Mouse (Mus musculus) kidney, postnatal 10 days (tissue): ENCODE results near the gene Slc6a19.

Experiments
- DNase-seq: peaks from one replicate; pipeline ENCODE4 v3.0.0; 2021; ENCODE audit warnings: mixed read lengths

Gene Slc6a19

DNA sequence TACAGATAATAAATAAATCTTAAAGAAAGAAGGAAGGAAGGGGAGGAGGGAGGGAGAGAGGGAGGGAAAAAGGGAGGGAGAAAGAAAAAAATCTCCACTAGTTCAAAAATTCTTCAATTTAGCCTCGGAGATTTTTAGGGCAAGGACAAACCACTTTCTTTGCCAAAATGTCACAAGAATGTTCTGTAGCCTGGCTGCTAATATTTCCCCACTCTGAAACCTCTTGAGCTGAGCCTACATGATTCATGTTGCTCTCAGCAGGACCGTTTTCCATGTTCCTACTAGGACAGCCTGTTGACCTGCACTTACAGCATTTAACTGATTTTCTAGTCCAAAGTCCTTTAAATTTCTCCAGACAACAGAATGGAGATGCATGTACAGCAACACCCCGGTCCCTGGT lies 49.7 kb downstream of the Slc6a19 start:
- no peak for DNase-seq

DNA sequence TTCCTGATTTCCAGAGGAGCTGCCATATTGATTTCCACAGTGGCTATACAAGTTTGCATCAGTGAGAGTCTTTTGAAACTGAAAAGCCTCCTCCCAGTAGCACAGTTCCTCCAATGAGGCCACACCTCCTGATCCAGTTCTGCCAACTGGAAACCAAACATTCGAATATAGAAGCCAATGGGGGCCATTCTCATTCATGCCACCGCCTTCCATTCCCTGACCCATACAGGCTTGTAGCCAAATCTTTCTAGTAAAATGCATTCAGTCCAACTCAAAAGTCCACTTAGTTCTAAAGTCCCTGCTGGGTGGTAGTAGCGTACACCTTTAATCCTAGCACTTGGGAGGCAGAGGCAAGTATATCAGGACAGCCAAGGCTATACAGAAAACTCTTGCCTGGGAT lies 51.4 kb downstream of the Slc6a19 start:
- DNase-seq: no peak

- peak; percentile 80 for DNase-seq
These were observed 58.1 kb downstream of the Slc6a19 start for GRCm38 (mm10) chr13:73646397-73647087.

GRCm38 (mm10) chr13:73641296-73641695 lies 63.4 kb downstream of the Slc6a19 start:
- no peak for DNase-seq

DNA sequence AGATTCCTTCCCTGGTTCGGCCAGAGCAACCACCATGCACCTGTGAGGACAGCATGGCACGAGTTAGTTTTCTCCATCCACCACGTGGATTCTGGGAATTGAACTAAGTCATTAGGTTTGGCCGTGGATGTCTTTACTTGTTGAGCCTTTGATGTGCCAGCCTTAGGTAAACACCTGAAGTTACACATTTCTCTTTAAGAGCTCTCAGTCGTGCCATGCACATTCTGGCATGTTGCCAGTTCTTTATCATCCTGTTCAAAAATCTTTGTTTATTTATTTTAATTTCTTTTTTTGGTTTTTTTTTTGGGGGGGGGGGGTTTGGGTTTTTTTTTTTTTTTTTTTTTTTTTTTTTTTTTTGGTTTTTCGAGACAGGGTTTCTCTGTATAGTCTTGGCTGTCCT lies 66.8 kb downstream of the Slc6a19 start:
- DNase-seq: no peak

DNA sequence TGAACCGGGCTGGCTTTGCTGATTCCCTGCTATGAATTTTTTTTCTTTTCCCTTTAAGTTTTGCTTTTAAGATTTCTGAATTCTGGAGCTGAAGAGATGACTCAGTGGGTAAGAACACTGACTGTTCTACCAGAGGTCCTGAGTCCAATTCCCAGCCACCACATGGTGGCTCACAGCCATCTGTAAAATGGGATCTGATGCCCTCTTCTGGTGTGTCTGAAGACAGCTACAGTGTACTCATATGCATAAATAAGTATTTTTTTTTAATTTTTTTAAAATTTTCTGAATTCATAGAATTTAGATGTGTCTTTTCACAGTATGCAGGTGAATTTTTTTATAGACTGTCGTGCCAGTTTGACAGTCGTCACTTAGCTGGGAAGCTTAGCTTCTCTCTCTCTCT lies 72.8 kb downstream of the Slc6a19 start:
- no peak for DNase-seq
